Mouse (Mus musculus) MEL (cell line): Measurements from ENCODE around the gene Cachd1.
A peak's percentile ranks its signal among the peaks of the same experiment; 100 is the strongest.

Experiments used
- CTCF ChIP-seq, 3 experiments: IDR thresholded peaks in 2 of 3; conservative IDR thresholded peaks in 1 of 3; 2 replicates each; pipeline ENCODE4 v1.5.1; 2011 to 2012; ENCODE audit warnings: low read length in 3 of 3, low read depth in 2 of 3, mild to moderate bottlenecking in 2 of 3, improper control_type of control experiment in 1 of 3, inconsistent platforms in 1 of 3, mixed read lengths in 1 of 3, moderate library complexity in 1 of 3; ENCODE audit not compliant: control insufficient read depth in 1 of 3, insufficient read depth in 1 of 3, poor library complexity in 1 of 3, severe bottlenecking in 1 of 3
- GABPA ChIP-seq: IDR thresholded peaks from 2 replicates; pipeline ENCODE4 v1.6.1; 2012; ENCODE audit warnings: low read depth, mild to moderate bottlenecking, inconsistent platforms, low read length, improper control_type of control experiment, moderate library complexity
- GATA1 ChIP-seq: IDR thresholded peaks from 2 replicates; pipeline ENCODE4 v1.6.1; 2011; ENCODE audit warnings: low read depth, low read length, improper control_type of control experiment
- JUND ChIP-seq: IDR thresholded peaks from 2 replicates; pipeline ENCODE4 v1.6.1; 2011; ENCODE audit warnings: low read depth, mild to moderate bottlenecking, improper control_type of control experiment, low read length
- KAT2A ChIP-seq: conservative IDR thresholded peaks from 2 replicates; pipeline ENCODE4 v1.6.1; 2012; ENCODE audit warnings: low read depth, low read length, improper control_type of control experiment, inconsistent platforms
- MXI1 ChIP-seq: IDR thresholded peaks from 2 replicates; pipeline ENCODE4 v1.6.1; 2011; ENCODE audit warnings: mild to moderate bottlenecking, low read depth, low read length, improper control_type of control experiment
- POLR2A ChIP-seq, 2 experiments: IDR thresholded peaks; 2 replicates each; pipeline ENCODE4 v1.6.1; 2011 to 2012; ENCODE audit warnings: low read length in 2 of 2, mild to moderate bottlenecking in 2 of 2, control low read depth in 1 of 2, improper control_type of control experiment in 1 of 2, low read depth in 1 of 2, moderate library complexity in 1 of 2; ENCODE audit not compliant: control insufficient read depth in 1 of 2, insufficient read depth in 1 of 2, poor library complexity in 1 of 2
- TBP ChIP-seq: IDR thresholded peaks from 2 replicates; pipeline ENCODE4 v1.8.0; 2011; ENCODE audit warnings: low read depth, low read length, improper control_type of control experiment
- UBTF ChIP-seq: IDR thresholded peaks from 2 replicates; pipeline ENCODE4 v1.6.1; 2012; ENCODE audit warnings: low read depth, mild to moderate bottlenecking, inconsistent platforms, low read length, improper control_type of control experiment, moderate library complexity, borderline replicate concordance; ENCODE audit not compliant: insufficient read depth

- TF ChIP-seq POLR2A (IDR thresholded peaks at IDR 0.05; ENCODE audit: control insufficient read depth in 1 of 2, insufficient read depth in 1 of 2, low read depth in 1 of 2, low read length in 2 of 2, poor library complexity in 1 of 2) (no peak), MXI1 (no peak), CTCF (IDR thresholded peaks at IDR 0.05 in 2 of 3, conservative IDR thresholded peaks at IDR 0.05 in 1 of 3; ENCODE audit: control insufficient read depth in 1 of 3, insufficient read depth in 1 of 3, low read depth in 2 of 3, low read length in 3 of 3, poor library complexity in 1 of 3, severe bottlenecking in 1 of 3) (peak; percentile 56 to 93 (median 80)), GABPA (no peak), UBTF (no peak), GATA1 (0 out of 2 replicates have a peak, but pooled peaks have one; percentile 8), JUND (no peak), KAT2A (no peak), TBP (no peak)
Measured at GRCm38 (mm10) chr4:100998145-100998544, 221.7 kb downstream of the Cachd1 start.
